Mouse (Mus musculus): Measurements from ENCODE around the gene Gm18596. TPM values are rescaled to one million over a fixed set of nuclear protein-coding genes. Genes with fewer than 3 reads are reported as not detected.

Gm18596 gene
- polyA plus RNA-seq (2012; fragmentation: generic; extraction: Trizol): not detected

GRCm38 (mm10) chr10:77741924-77742688, at the start of gene Gm18596:
Gm18596 (minus strand) TSS chr10:77742638.

GRCm38 (mm10) chr10:77787876-77788275, 45.4 kb upstream of the Gm18596 start, which contains the start of gene Gm7137:
Gm7137 (minus strand) TSS chr10:77788200.

GRCm38 (mm10) chr10:77782442-77782841, 40.0 kb upstream of the Gm18596 start, which contains the start of gene Gm3250:
Gm3250 (minus strand) TSS chr10:77782542.

GRCm38 (mm10) chr10:77776844-77777243, 34.4 kb upstream of the Gm18596 start, which contains the start of gene Gm7138:
Gm7138 (minus strand) TSS chr10:77776944.

GRCm38 (mm10) chr10:77771225-77771624, 28.8 kb upstream of the Gm18596 start, which contains the start of gene Gm3238:
Gm3238 (minus strand) TSS chr10:77771325.

GRCm38 (mm10) chr10:77759582-77759981, 17.1 kb upstream of the Gm18596 start, which contains the start of gene Gm3233:
Gm3233 (minus strand) TSS chr10:77759682.

GRCm38 (mm10) chr10:77751254-77751653, 8.8 kb upstream of the Gm18596 start, which contains the start of gene Gm9736:
Gm9736 (minus strand) TSS chr10:77751354.

GRCm38 (mm10) chr10:77726186-77726585, 16.3 kb downstream of the Gm18596 start, which contains the start of gene Gm10100:
Gm10100 (plus strand) TSS chr10:77726486.

GRCm38 (mm10) chr10:77720299-77720698, 22.1 kb downstream of the Gm18596 start, which contains the start of gene Krtap12-1:
Krtap12-1 (plus strand) TSS chr10:77720599.

GRCm38 (mm10) chr10:77715507-77715906, 26.9 kb downstream of the Gm18596 start, which contains the start of gene Gm10142:
Gm10142 (plus strand) TSS chr10:77715807.

GRCm38 (mm10) chr10:77711157-77711556, 31.3 kb downstream of the Gm18596 start, which contains the start of gene Gm10024:
Gm10024 (plus strand) TSS chr10:77711457.

GRCm38 (mm10) chr10:77706326-77706725, 36.1 kb downstream of the Gm18596 start, which contains the start of gene Gm10272:
Gm10272 (plus strand) TSS chr10:77706626.

GRCm38 (mm10) chr10:77697133-77697532, 45.3 kb downstream of the Gm18596 start, which contains the start of gene Gm9508:
Gm9508 (minus strand) TSS chr10:77697233.

Other genes with a start within 250 kb of the Gm18596 start
- gene Fam207a, start 226.9 kb downstream of the Gm18596 start, polyA plus RNA-seq (2012; fragmentation: generic; extraction: Trizol): 10 to 100 TPM; 40.0 to 57.6 TPM
- gene Itgb2, start 212.4 kb downstream of the Gm18596 start, polyA plus RNA-seq (2012; fragmentation: generic; extraction: Trizol): under 1 TPM; 0.14 to 0.25 TPM
- 100 to 1,000 TPM in 1 of 2 experiments, 10 to 100 TPM in 1; 82.8 to 216 TPM for gene Pttg1ip, start 160.9 kb downstream of the Gm18596 start, polyA plus RNA-seq (2012; fragmentation: generic; extraction: Trizol)
- 10 to 100 TPM; 76.2 to 78.6 TPM for gene Sumo3, start 136.5 kb downstream of the Gm18596 start, polyA plus RNA-seq (2012; fragmentation: generic; extraction: Trizol)
- 10 to 100 TPM in 1 of 2 experiments, under 1 TPM in 1; 0.78 to 16.7 TPM for gene Gm49325, start 136.4 kb downstream of the Gm18596 start, polyA plus RNA-seq (2012; fragmentation: generic; extraction: Trizol)
- gene Ube2g2, start 120.4 kb downstream of the Gm18596 start, polyA plus RNA-seq (2012; fragmentation: generic; extraction: Trizol): 10 to 100 TPM; 39.0 to 44.0 TPM
- gene Tspear, start 56.1 kb downstream of the Gm18596 start, polyA plus RNA-seq (2012; fragmentation: generic; extraction: Trizol): not detected
- gene Gm19402, start 51.9 kb downstream of the Gm18596 start, polyA plus RNA-seq (2012; fragmentation: generic; extraction: Trizol): not detected
- not detected for gene Gm9508, start 45.4 kb downstream of the Gm18596 start, polyA plus RNA-seq (2012; fragmentation: generic; extraction: Trizol)
- gene Gm10272, start 36.0 kb downstream of the Gm18596 start, polyA plus RNA-seq (2012; fragmentation: generic; extraction: Trizol): not detected
- gene Gm10024, start 31.2 kb downstream of the Gm18596 start, polyA plus RNA-seq (2012; fragmentation: generic; extraction: Trizol): not detected
- not detected for gene Gm10142, start 26.8 kb downstream of the Gm18596 start, polyA plus RNA-seq (2012; fragmentation: generic; extraction: Trizol)
- not detected for gene Krtap12-1, start 22.0 kb downstream of the Gm18596 start, polyA plus RNA-seq (2012; fragmentation: generic; extraction: Trizol)
- not detected for gene Gm10100, start 16.2 kb downstream of the Gm18596 start, polyA plus RNA-seq (2012; fragmentation: generic; extraction: Trizol)
- not detected for gene Gm9736, start 8.7 kb upstream of the Gm18596 start, polyA plus RNA-seq (2012; fragmentation: generic; extraction: Trizol)
- not detected for gene Gm3233, start 17.0 kb upstream of the Gm18596 start, polyA plus RNA-seq (2012; fragmentation: generic; extraction: Trizol)
- gene Gm3238, start 28.7 kb upstream of the Gm18596 start, polyA plus RNA-seq (2012; fragmentation: generic; extraction: Trizol): not detected
- gene Gm7138, start 34.3 kb upstream of the Gm18596 start, polyA plus RNA-seq (2012; fragmentation: generic; extraction: Trizol): not detected
- gene Gm3250, start 39.9 kb upstream of the Gm18596 start, polyA plus RNA-seq (2012; fragmentation: generic; extraction: Trizol): not detected
- gene Gm7137, start 45.6 kb upstream of the Gm18596 start, polyA plus RNA-seq (2012; fragmentation: generic; extraction: Trizol): not detected
- gene Gm9639, start 52.4 kb upstream of the Gm18596 start, polyA plus RNA-seq (2012; fragmentation: generic; extraction: Trizol): not detected
- gene Gm19668, start 56.5 kb upstream of the Gm18596 start, polyA plus RNA-seq (2012; fragmentation: generic; extraction: Trizol): not detected
- not detected for gene Gm9507, start 69.2 kb upstream of the Gm18596 start, polyA plus RNA-seq (2012; fragmentation: generic; extraction: Trizol)
- not detected for gene Gm2696, start 72.0 kb upstream of the Gm18596 start, polyA plus RNA-seq (2012; fragmentation: generic; extraction: Trizol)
- gene Krtap10-4, start 84.5 kb upstream of the Gm18596 start, polyA plus RNA-seq (2012; fragmentation: generic; extraction: Trizol): not detected
- gene Krtap10-10, start 93.3 kb upstream of the Gm18596 start, polyA plus RNA-seq (2012; fragmentation: generic; extraction: Trizol): not detected
- gene Gm36176, start 104.2 kb upstream of the Gm18596 start, polyA plus RNA-seq (2012; fragmentation: generic; extraction: Trizol): not detected
- gene Gm10318, start 110.2 kb upstream of the Gm18596 start, polyA plus RNA-seq (2012; fragmentation: generic; extraction: Trizol): not detected
- not detected for gene Gm3285, start 119.3 kb upstream of the Gm18596 start, polyA plus RNA-seq (2012; fragmentation: generic; extraction: Trizol)
- not detected for gene Lrrc3, start 159.9 kb upstream of the Gm18596 start, polyA plus RNA-seq (2012; fragmentation: generic; extraction: Trizol)
- gene Trpm2, start 227.9 kb upstream of the Gm18596 start, polyA plus RNA-seq (2012; fragmentation: generic; extraction: Trizol): under 1 TPM; 0.04 to 0.35 TPM
- 10 to 100 TPM; 35.9 to 36.8 TPM for gene 1810043G02Rik, start 235.9 kb upstream of the Gm18596 start, polyA plus RNA-seq (2012; fragmentation: generic; extraction: Trizol)

All from C3H10T1/2 (cell line).